Mouse (Mus musculus): ENCODE measurements around the gene Ubqln1. TPM values are rescaled to one million over a fixed set of nuclear protein-coding genes. Genes with fewer than 3 reads are reported as not detected.

The Ubqln1 gene
- polyA plus RNA-seq, 1 experiment from 2014 or later = 144 TPM

DNA sequence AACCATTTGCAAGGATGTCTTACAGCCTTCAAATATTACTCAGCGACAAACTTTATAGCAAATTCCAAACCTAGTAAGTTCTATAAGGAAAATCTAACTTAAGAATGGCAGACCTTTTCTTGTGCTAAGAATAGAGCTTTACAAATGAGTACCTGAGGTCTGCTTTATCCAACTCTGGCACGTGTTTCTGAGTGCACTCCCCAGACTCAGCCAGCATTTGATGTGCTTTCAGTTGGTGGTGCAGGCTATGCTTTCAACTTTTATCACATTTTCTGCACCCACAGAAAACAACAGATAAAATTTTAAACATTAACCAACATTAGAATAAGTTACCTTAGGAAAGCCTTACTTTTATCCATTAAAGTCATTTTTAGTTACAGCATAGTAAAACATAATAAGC is 2.9 kb downstream of the Ubqln1 start:
- ATAC-seq (replicated peaks; ENCODE audit: insufficient number of reproducible peaks, low FRiP score, low TSS enrichment, low read depth) (no peak), DNase-seq (ENCODE audit: low spot score) (no peak)
- Histone ChIP-seq H3K4me3 (ENCODE audit: low read depth, low read length) (no peak overlapping the region), H3K27ac (replicated peaks; ENCODE audit: low read depth, low read length) (no peak overlapping the region), H3K4me1 (ENCODE audit: control insufficient read depth, insufficient read depth, low read length) (no peaks in the 10 kb centered on the region), H3K27me3 (ENCODE audit: control insufficient read depth, insufficient read depth, low read length) (no peaks in the 10 kb centered on the region), H3K9ac (replicated peaks; ENCODE audit: low read length) (no peak overlapping the region), H3K4me2 (ENCODE audit: low read depth, low read length) (no peak overlapping the region), H3K36me3 (replicated peaks; ENCODE audit: control insufficient read depth, insufficient read depth, low read depth, low read length) (no peaks in the 10 kb centered on the region; the same call in 1 of the 2 replicates), H3K9me3 (replicated peaks; ENCODE audit: control insufficient read depth, low read length) (no peaks in the 10 kb centered on the region)
- 86% methylated on average over 2 of the region's 2 CpGs for WGBS

DNA sequence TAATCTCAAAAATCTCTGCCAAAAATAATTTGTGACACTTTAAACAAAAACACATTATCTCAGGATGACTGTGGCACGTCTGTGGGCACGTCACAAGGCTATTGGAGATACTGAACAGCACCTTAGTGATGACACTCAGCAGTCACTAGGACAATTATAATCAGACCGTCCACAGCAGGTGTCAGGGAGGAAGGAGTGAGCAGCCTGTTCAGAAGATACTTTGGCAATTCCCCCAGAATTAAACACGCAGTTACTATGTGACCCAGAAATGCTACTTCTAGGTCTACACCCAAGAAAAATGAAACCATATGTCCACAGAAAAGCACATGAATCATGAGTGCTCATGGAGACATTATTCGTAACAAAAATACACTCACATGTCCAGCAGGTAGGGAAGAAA is 5.0 kb downstream of the Ubqln1 start:
- Histone ChIP-seq H3K9ac (replicated peaks; ENCODE audit: low read length) (no peak overlapping the region), H3K36me3 (replicated peaks; ENCODE audit: control insufficient read depth, insufficient read depth, low read depth, low read length) (no peaks in the 10 kb centered on the region; the same call in 1 of the 2 replicates), H3K4me2 (ENCODE audit: low read depth, low read length) (no peak overlapping the region), H3K9me3 (replicated peaks; ENCODE audit: control insufficient read depth, low read length) (no peaks in the 10 kb centered on the region), H3K27ac (replicated peaks; ENCODE audit: low read depth, low read length) (no peak overlapping the region), H3K4me1 (ENCODE audit: control insufficient read depth, insufficient read depth, low read length) (no peaks in the 10 kb centered on the region), H3K27me3 (ENCODE audit: control insufficient read depth, insufficient read depth, low read length) (no peaks in the 10 kb centered on the region), H3K4me3 (ENCODE audit: low read depth, low read length) (no peak overlapping the region)
- 78% methylated on average over 5 of the region's 5 CpGs for WGBS
- DNase-seq (ENCODE audit: low spot score) (no peak), ATAC-seq (replicated peaks; ENCODE audit: insufficient number of reproducible peaks, low FRiP score, low TSS enrichment, low read depth) (no peak)

DNA sequence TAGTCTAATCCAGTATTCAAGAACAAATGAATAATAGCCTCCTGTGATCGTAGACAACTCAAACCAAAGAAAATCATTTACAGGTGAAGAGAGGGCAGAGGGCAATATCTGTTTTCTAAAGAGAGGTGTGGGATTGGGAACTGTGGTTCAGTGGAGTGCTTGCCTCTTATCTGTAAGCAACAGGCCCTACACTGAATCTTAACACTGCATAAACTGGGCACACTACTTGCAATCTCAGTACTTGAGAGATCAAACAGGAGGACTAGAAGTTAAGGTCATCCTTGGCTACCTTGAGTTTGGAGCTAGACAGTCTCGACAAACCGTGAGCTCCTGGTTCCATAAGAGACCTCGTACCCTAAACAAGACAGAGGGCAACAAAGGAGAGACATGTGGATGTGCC is 9.4 kb downstream of the Ubqln1 start:
- 82% methylated on average over 4 of the region's 4 CpGs for WGBS
- no peak overlapping the region for H3K4me3 ChIP-seq (ENCODE audit: low read depth, low read length)
- H3K9me3 ChIP-seq (replicated peaks; ENCODE audit: control insufficient read depth, low read length) = no peaks in the 10 kb centered on the region
- no peak overlapping the region for H3K4me2 ChIP-seq (ENCODE audit: low read depth, low read length)
- no peak overlapping the region for H3K9ac ChIP-seq (replicated peaks; ENCODE audit: low read length)
- no peak overlapping the region for H3K27ac ChIP-seq (replicated peaks; ENCODE audit: low read depth, low read length)
- no peak for ATAC-seq (replicated peaks; ENCODE audit: insufficient number of reproducible peaks, low FRiP score, low TSS enrichment, low read depth)
- H3K36me3 ChIP-seq (replicated peaks; ENCODE audit: control insufficient read depth, insufficient read depth, low read depth, low read length) = no peaks in the 10 kb centered on the region; the same call in 1 of the 2 replicates
- DNase-seq (ENCODE audit: low spot score) = no peak
- H3K27me3 ChIP-seq (ENCODE audit: control insufficient read depth, insufficient read depth, low read length) = no peaks in the 10 kb centered on the region
- no peaks in the 10 kb centered on the region for H3K4me1 ChIP-seq (ENCODE audit: control insufficient read depth, insufficient read depth, low read length)

DNA sequence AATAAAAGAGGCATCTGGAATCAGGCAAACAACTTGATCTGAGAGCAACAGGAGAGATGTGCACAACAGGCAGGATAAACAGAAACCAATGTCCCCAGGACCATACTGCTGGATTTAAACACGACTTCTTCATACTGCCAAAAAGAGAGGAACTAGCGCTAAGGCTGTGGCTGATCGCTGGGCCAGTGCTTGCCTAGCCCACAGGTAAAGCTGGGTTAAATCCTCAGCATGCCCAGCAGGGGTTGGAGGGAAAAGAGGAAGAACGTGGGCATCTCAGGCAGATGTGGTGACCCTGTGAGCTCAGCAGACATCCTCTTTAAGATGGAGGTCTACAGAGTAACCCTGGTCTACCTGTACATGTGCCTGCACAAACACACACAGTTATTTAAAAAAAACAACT is 10.5 kb downstream of the Ubqln1 start:
- DNase-seq (ENCODE audit: low spot score) = no peak
- H3K36me3 ChIP-seq (replicated peaks; ENCODE audit: control insufficient read depth, insufficient read depth, low read depth, low read length) = no peaks in the 10 kb centered on the region; the same call in 1 of the 2 replicates
- no peaks in the 10 kb centered on the region for H3K9me3 ChIP-seq (replicated peaks; ENCODE audit: control insufficient read depth, low read length)
- H3K9ac ChIP-seq (replicated peaks; ENCODE audit: low read length) = no peak overlapping the region
- no peak overlapping the region for H3K27ac ChIP-seq (replicated peaks; ENCODE audit: low read depth, low read length)
- WGBS = 66% methylated on average over 4 of the region's 4 CpGs
- no peak overlapping the region for H3K4me3 ChIP-seq (ENCODE audit: low read depth, low read length)
- H3K4me1 ChIP-seq (ENCODE audit: control insufficient read depth, insufficient read depth, low read length) = no peaks in the 10 kb centered on the region
- no peak overlapping the region for H3K4me2 ChIP-seq (ENCODE audit: low read depth, low read length)
- H3K27me3 ChIP-seq (ENCODE audit: control insufficient read depth, insufficient read depth, low read length) = no peaks in the 10 kb centered on the region
- ATAC-seq (replicated peaks; ENCODE audit: insufficient number of reproducible peaks, low FRiP score, low TSS enrichment, low read depth) = no peak

DNA sequence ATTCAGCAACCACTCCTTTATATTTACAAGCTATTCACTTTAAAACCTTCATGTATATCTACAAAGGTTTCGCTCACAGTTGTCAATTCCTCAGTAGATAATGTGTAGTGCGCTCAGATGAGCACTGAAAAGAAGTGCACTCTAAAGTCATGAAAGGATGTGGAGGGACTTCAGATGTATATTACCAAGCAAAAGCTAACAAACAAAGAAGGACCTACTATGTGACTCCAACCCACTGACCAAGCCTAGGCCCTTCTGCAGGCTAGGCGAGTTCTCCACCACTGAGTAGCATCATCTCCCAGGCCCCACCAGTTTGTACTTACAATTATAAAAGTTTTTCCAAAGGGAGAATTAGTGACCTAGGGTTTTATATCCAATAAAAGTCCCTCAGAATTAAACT is 11.3 kb downstream of the Ubqln1 start:
- no peak for ATAC-seq (replicated peaks; ENCODE audit: insufficient number of reproducible peaks, low FRiP score, low TSS enrichment, low read depth)
- Histone ChIP-seq H3K9ac (replicated peaks; ENCODE audit: low read length) (no peak overlapping the region), H3K4me3 (ENCODE audit: low read depth, low read length) (no peak overlapping the region), H3K4me1 (ENCODE audit: control insufficient read depth, insufficient read depth, low read length) (no peaks in the 10 kb centered on the region), H3K27ac (replicated peaks; ENCODE audit: low read depth, low read length) (no peak overlapping the region), H3K9me3 (replicated peaks; ENCODE audit: control insufficient read depth, low read length) (no peaks in the 10 kb centered on the region), H3K4me2 (ENCODE audit: low read depth, low read length) (no peak overlapping the region), H3K36me3 (replicated peaks; ENCODE audit: control insufficient read depth, insufficient read depth, low read depth, low read length) (no peaks in the 10 kb centered on the region; the same call in 1 of the 2 replicates), H3K27me3 (ENCODE audit: control insufficient read depth, insufficient read depth, low read length) (no peaks in the 10 kb centered on the region)
- 97% methylated on average over 3 of the region's 3 CpGs for WGBS
- no peak for DNase-seq (ENCODE audit: low spot score)

DNA sequence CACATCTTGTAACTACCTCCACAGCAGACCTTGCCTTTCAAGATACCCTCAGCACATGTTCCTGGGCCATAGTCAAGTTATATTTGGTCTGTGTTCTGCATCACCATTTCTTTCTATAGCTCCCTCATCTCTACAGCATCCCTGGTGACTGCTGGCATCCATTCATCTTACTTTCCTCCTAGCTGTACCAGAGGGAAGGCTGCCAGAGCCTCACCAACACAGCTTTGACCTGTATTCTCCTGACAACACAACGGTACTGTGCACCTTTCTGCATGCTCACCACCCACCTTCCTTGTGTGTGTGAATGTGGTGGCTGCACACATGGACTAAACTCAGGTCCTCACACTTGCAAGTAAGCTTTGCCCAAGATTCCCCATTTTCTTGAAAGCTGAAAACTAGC is 12.6 kb downstream of the Ubqln1 start:
- Histone ChIP-seq H3K36me3 (replicated peaks; ENCODE audit: control insufficient read depth, insufficient read depth, low read depth, low read length) (no peaks in the 10 kb centered on the region), H3K4me3 (ENCODE audit: low read depth, low read length) (no peak overlapping the region), H3K27ac (replicated peaks; ENCODE audit: low read depth, low read length) (no peak overlapping the region), H3K9me3 (replicated peaks; ENCODE audit: control insufficient read depth, low read length) (no peaks in the 10 kb centered on the region), H3K9ac (replicated peaks; ENCODE audit: low read length) (no peak overlapping the region), H3K4me1 (ENCODE audit: control insufficient read depth, insufficient read depth, low read length) (no peaks in the 10 kb centered on the region), H3K27me3 (ENCODE audit: control insufficient read depth, insufficient read depth, low read length) (no peaks in the 10 kb centered on the region), H3K4me2 (ENCODE audit: low read depth, low read length) (no peak overlapping the region)
- no peak for DNase-seq (ENCODE audit: low spot score)
- WGBS = 92% methylated on average over 1 of the region's 1 CpGs
- ATAC-seq (replicated peaks; ENCODE audit: insufficient number of reproducible peaks, low FRiP score, low TSS enrichment, low read depth) = no peak

DNA sequence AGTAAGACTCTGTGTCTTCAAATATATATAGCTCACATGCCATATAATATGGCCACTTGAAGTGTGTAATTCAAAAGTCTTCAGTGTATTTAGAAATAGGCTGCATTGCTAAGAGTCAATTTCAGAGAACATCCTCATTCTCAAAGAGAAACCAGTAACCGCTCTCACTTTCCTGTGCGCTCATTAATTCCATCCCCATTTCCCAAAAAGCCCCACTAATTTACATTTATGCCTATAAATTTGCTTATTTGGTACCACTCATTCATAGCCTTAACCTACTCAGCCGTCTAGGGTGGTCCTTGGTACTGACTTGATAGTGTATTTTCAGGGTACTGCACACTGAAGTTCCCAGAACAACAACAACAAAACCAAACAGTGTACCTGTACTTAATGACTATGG is 13.5 kb downstream of the Ubqln1 start:
- Histone ChIP-seq H3K4me2 (ENCODE audit: low read depth, low read length) (no peak overlapping the region), H3K27ac (replicated peaks; ENCODE audit: low read depth, low read length) (no peak overlapping the region), H3K9ac (replicated peaks; ENCODE audit: low read length) (no peak overlapping the region), H3K27me3 (ENCODE audit: control insufficient read depth, insufficient read depth, low read length) (no peaks in the 10 kb centered on the region), H3K36me3 (replicated peaks; ENCODE audit: control insufficient read depth, insufficient read depth, low read depth, low read length) (no peaks in the 10 kb centered on the region), H3K9me3 (replicated peaks; ENCODE audit: control insufficient read depth, low read length) (no peaks in the 10 kb centered on the region), H3K4me3 (ENCODE audit: low read depth, low read length) (no peak overlapping the region), H3K4me1 (ENCODE audit: control insufficient read depth, insufficient read depth, low read length) (no peaks in the 10 kb centered on the region)
- no peak for DNase-seq (ENCODE audit: low spot score)
- no peak for ATAC-seq (replicated peaks; ENCODE audit: insufficient number of reproducible peaks, low FRiP score, low TSS enrichment, low read depth)
- 95% methylated on average over 3 of the region's 3 CpGs for WGBS

DNA sequence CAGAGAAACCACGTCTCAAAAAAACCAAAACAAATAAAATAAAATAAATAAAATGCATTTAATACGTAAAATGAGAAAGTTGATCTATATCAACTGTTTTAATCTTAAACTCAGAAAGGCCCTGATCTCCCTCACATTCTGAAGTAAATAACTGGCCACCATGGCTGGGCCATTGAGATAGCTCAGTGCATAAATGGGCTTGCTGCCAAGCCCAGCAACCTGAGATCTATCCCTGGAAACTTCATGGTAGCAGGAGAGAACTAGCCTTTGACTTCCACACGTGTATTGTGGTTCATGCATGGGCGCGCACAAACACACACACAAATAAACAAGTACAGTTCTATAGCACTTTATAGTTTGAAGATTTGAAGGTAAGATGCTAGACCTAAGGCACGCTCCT is 14.1 kb downstream of the Ubqln1 start:
- DNase-seq (ENCODE audit: low spot score) (no peak), ATAC-seq (replicated peaks; ENCODE audit: insufficient number of reproducible peaks, low FRiP score, low TSS enrichment, low read depth) (no peak)
- H3K9me3 ChIP-seq (replicated peaks; ENCODE audit: control insufficient read depth, low read length) = no peaks in the 10 kb centered on the region
- H3K9ac ChIP-seq (replicated peaks; ENCODE audit: low read length) = no peak overlapping the region
- H3K27me3 ChIP-seq (ENCODE audit: control insufficient read depth, insufficient read depth, low read length) = no peaks in the 10 kb centered on the region
- 93% methylated on average over 6 of the region's 6 CpGs for WGBS
- H3K27ac ChIP-seq (replicated peaks; ENCODE audit: low read depth, low read length) = no peak overlapping the region
- no peak overlapping the region for H3K4me2 ChIP-seq (ENCODE audit: low read depth, low read length)
- no peaks in the 10 kb centered on the region for H3K4me1 ChIP-seq (ENCODE audit: control insufficient read depth, insufficient read depth, low read length)
- H3K4me3 ChIP-seq (ENCODE audit: low read depth, low read length) = no peak overlapping the region
- H3K36me3 ChIP-seq (replicated peaks; ENCODE audit: control insufficient read depth, insufficient read depth, low read depth, low read length) = no peaks in the 10 kb centered on the region
